Mouse (Mus musculus) adrenal gland, postnatal 25 days (tissue): ENCODE results near the gene Gipc2. TPM values are rescaled to one million over a fixed set of nuclear protein-coding genes. Genes with fewer than 3 reads are reported as not detected.
"Not testable (repeated sequence)": the region's sequence is repeated elsewhere in the genome, so short reads cannot be mapped to it uniquely, and the experiment has no call there.

Experiments
- DNase-seq: peaks from one replicate; pipeline ENCODE4 v3.0.0; 2021; ENCODE audit warnings: mixed read lengths
- total RNA-seq: library from RNA; stranded (reverse); gene quantifications from 2 replicates; pipeline ENCODE4 v1.2.3, GENCODE M21; 2021

Gene Gipc2
- total RNA-seq, 1 experiment from 2014 or later, result 1.1 TPM

DNA sequence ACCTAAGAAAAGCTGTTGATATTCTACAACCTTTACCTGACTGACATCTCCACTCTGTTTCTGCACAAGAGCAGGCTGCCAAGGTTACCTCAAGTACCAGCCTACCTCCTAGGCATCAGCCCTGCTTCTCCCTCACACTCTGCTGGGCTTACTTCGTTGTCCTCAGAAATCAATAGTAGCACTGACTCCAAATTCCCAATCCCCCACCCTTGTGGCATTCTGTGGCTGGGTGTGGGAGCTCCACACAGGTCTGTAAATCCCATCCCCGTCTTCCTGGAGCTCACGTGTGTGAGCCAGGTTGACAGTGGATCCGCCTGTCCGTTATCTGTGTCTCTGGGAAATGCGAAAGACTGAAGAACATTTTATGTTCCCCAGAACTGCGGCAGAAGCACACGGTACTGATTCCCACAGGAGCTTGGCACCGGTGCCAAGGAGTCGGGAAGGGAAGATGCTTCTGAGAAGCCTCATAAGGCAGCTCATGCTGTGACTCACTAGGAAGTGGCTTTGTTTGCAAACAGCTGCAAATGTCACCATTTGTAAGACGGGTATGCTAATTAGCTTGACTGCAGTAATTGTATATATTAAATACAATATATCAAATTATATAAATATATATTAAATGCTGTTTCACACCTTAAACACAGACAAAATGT, 10.6 kb downstream of the Gipc2 start:
- no peak for DNase-seq

DNA sequence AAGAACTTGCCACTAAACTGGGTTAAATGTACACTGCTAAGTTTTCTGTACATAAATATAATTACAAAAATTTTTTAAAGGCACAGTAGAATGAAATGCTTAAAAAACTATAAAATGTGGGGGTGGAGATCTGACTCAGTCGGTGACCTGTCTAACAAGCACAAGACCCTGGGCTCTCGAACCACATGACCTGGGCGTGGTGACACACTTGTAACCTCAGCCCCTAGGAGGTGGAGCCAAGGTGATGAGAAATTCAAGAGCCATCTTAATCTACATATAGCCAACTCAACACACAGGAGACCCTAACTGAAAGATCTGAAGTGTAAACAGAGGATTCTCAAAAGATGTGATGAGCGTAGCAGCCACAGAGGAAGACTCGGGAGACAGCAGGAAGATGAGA, 11.9 kb downstream of the Gipc2 start:
- no peak for DNase-seq

- no peak for DNase-seq
These were observed 12.9 kb downstream of the Gipc2 start for GRCm38 (mm10) chr3:152153152-152153551.

GRCm38 (mm10) chr3:152152483-152152804, 13.6 kb downstream of the Gipc2 start:
- no peak for DNase-seq

DNA sequence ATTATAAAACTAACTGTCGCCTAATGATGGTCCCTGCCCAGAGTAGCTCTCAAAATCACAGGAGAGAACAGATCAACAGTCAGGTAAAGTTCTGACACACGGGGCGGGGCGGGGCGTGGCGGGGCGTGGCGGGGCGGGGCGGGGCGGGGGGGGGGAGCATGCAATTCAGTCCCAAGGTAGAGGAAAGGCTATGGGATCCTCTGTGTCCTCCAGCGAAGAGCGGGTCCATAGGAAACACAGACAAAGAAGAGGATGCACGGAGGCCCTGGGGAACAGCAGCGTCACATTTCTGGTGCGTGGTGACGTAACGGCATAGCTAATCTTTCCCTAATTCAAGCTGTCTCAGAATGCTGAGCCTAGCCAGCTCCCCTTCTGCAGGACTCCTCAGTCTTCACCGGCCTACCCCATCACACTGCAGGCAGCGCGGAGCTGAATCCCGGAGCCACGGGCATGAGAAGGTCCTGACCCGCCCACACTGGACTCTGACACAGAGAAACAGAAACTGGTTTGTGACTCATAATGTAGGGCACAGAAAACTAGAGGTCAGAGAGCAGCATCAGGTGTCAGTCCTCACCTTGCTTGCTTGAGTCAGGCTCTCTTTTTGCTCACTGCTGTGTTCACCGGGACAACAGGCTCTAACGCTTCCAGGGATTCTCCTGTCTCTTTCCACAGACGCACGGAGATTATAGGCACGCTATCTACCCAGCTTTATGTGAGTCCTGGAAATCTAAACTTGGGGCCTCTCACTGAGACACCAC, 14.1 kb downstream of the Gipc2 start:
- no peak for DNase-seq

DNA sequence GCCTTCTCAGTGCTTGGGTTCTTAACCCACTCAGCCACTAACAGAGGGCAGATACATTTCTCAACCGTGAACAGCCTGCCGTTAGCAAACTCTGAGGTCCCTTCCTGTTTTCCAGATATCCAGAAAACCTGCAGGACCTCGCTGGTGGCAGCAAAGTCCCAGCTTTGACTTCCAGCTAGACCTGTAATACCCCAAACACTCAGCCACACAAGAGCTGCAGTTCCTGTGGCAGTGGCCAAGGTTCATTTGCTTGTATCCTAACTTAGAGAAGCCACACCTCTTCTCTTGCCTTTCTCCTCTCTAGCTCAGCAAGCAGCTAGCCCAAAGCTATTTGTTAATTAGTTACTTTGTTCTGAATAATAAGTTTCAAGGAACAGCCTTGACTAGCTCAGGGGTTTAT, 16.2 kb downstream of the Gipc2 start:
- DNase-seq, result no peak

DNA sequence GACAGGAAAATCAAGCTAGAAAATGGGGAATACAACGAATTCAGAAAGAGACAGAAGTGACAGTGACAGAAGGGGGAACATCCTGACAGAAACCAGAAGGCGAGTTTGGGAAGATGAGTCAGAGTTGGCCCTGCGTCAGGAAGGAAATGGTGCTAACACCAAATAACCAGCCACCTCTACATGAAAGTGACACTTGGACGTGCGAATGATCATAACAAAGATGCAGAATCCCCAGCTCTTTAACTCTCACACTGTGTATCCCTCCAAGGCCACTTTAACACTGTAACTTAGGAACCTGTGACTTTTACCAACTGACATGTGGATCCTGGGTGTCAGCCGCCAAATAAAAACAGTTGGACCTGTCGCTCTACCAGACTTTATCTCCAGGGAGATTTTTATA, 16.6 kb downstream of the Gipc2 start:
- DNase-seq, result no peak

GRCm38 (mm10) chr3:152147085-152147831, 18.8 kb downstream of the Gipc2 start:
- DNase-seq, result no peak

DNA sequence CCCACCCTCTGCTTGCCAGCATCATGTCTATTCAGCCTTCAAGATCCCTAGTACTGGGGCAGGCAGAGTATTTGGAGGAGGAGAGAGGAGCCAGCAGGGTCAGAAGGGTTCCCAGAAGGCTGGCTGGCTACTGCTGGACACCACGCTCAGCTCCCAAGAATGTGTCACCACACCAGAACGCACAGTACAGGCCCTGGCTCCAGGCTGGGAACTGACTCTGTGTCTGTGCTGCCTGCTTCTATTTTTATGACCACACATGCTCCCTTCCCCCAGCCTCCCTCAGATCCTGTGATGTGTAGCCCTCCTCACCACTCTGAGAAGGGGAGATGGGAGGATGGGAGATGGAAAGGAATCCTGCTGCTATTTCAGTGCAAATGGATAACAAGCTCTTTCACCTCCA, 20.8 kb downstream of the Gipc2 start:
- DNase-seq, result peak; percentile 28

- DNase-seq, result no peak
These were observed 22.9 kb downstream of the Gipc2 start for GRCm38 (mm10) chr3:152142989-152143695.

- DNase-seq, result no peak
These were observed 23.9 kb downstream of the Gipc2 start for GRCm38 (mm10) chr3:152142146-152142545.

DNA sequence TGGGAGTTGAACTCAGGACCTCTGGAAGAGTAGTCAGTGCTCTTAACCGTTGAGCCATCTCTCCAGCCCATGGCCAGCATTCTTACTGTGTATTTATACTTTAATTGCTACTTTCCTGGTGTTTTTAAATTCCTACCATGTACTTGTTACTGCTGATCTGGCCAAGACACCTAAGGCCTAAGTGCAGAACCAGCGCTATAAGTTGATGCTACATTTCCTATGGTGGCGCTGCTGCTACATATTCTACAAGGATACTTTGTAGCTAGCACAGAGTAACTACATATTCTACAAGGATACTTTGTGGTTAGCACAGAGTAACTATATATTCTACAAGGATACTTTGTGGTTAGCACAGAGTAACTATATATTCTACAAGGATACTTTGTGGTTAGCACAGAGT, 26.7 kb downstream of the Gipc2 start:
- DNase-seq, result not testable (repeated sequence)

- DNase-seq, result not testable (repeated sequence)
These were observed 29.9 kb downstream of the Gipc2 start for GRCm38 (mm10) chr3:152136106-152136505.

DNA sequence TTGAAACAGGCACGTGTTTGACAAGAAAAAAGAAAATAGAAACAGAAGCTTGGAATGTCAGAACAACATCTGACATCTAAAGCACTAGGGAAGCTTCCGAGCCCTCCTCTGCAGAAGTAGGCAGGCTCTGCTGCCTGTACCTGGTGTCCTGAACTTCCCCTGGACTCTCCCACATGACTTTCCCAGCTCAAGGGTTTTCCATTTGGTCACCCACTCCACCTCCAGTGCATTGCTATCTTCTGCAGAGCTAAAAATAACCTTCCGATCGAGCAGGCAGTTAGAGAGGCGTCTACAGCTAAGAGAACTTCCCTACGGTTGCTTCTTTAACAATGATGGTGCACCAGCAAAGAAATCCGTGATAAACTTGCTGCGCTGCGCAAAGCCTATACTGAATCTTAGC, 32.4 kb downstream of the Gipc2 start:
- no peak for DNase-seq

DNA sequence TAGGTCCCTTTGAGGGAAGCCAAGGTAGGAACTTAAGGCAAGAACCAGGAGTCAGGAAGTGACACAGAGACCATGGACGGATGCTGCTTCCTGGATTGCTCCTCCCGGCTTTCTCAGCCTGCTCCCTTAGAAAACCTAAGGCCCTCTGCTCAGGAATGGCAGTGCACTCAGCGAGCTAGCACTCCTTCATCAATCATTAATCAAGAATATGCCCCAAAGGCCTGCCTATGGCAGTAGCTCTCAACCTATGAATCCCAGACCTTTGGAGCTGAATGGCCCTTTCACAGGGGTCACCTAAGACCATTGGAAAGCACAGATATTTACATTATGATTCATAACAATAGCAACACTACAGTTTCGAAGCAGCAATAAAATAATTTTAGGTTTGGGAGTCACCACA, 35.1 kb downstream of the Gipc2 start:
- no peak for DNase-seq

DNA sequence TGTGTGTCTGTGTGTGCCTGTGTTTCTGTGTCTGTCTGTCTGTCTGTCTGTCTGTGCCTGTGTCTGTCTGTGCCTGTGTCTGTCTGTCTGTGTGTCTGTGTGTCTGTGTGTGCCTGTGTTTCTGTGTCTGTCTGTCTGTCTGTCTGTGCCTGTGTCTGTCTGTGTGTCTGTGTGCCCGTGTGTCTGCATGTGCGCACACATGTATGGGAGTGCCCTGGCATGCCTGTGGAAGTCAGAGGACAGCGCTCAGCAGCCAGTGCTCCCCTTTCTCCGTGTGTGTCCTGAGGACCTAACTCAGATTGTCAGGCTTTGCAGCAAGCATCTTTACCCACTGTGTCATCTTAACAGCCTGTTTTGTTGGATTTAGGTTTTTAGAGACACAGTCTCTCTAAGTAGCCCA, 36.6 kb downstream of the Gipc2 start:
- DNase-seq, result not testable (repeated sequence)

DNA sequence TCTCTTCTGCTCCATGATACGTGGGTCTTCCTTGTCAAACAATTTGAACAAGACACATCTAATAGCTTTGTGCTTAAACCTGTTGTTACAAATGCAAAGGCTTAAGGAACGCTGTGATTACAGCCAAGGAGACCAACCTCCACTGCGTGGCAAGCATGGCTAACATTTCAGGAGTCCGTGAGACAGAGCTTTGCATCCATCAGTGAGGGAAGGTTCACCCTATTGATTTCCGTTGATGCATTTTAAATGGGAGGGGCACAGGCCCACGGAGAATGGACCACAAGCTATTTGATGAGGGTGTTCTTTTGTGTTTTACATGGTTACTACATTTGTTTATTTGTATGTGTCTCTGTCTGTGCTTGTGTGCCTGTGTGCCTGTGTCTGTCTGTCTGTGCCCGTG, 37.4 kb downstream of the Gipc2 start:
- DNase-seq, result no peak

GRCm38 (mm10) chr3:152127144-152127543, 38.9 kb downstream of the Gipc2 start:
- DNase-seq, result no peak

- DNase-seq, result no peak
These were observed 43.3 kb downstream of the Gipc2 start for GRCm38 (mm10) chr3:152122720-152123119.

DNA sequence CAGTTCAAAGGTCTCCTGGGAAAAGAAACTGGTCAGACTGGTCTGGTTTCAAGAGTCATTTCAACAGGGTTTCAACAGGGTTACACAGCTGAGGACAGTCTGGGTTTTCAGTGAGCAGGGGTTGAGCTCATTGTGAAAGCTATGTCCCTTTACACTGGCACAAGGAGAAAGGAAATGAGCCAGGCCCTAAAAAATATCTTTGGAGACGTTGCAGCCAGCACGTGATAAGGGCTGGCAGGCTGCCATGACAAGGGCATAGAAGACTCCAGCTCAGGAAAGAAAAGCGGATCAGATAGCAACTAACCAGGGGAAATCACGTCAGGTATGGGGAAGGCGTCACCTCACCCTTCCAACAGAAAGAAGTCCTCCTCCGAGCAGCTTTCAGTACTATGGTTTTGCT, 43.9 kb downstream of the Gipc2 start:
- DNase-seq, result peak; percentile 82

DNA sequence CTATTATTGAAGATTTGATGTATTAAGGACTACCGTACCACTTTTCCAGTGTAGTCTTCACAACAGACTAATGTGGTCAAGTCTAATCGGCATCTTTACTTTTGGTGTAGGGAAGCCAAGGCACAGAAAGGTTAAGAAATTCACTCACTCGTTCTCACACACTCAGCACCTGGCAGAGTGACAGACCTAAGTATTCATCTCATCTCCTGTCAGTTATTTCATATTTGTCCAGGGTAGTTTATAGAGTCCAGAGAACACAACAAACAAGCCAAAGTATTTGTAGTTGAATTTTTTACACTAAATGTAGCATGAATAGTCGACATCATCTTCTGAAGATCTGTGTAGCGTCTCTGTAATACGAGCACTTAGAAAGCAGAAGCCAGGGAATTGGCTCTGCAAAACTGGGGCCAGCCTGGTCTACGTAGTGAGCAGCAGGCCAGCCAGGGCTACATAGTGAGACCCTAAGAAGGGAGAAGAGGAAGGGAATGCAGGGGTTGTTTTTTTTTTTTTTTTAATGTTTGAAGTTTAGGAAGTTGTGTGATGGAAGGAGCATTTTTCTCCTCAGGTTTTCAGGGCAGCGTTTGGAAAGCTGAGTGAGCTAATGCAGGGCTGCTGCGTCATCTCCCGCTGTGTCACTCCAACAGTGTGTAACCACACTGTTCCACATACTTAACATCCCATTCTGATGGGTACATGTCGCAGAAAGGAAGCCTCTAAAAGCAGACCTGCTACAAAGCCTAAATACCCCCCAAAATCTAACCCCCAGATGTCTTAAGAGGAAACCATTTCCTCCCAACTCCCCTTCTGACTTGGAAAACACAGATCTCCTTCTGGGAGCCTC, 44.6 kb downstream of the Gipc2 start:
- no peak for DNase-seq

- no peak for DNase-seq
These were observed 46.0 kb downstream of the Gipc2 start for GRCm38 (mm10) chr3:152119987-152120386.
